Mouse (Mus musculus): ENCODE measurements at regions not wholly inside any gene's neighbourhood (a gene's known extent, or its start where the extent isn't known, plus 50 kb on each side); places are given as distances from the start of the nearest gene placed in this dataset.

DNA sequence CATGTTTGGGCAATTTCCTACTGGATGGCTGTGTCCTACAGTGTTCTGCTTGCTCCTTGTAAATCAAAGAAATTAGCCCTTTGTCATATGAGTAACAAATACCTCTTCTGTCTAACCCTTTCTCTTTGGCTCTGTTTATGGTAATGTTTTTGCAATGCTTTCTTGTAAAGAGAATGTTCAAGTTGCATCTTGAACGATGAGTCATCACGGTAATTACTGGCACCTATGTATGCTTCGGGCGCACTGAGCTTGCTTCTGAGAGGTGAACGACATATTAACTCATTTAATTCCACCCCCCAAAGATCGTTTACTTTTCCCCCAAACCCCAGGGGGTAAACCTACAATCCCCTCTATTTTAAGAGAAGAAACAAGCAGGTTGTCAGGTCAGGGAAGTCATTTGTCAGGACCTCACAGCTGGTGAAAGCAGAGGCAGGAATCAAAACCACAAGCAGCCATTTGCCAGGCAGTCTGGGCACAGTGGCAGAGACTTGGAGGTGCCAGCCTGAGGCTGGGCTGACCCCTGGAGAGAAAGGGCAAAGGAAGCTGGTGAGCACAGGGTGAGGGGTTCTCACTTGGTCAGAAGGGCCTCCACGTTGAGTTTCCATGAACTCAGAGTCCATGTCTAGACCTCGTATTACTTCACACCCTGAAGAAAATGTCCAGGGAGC is 87.6 kb upstream of the Atp1a1 start:
- DNase-seq: no peak

DNA sequence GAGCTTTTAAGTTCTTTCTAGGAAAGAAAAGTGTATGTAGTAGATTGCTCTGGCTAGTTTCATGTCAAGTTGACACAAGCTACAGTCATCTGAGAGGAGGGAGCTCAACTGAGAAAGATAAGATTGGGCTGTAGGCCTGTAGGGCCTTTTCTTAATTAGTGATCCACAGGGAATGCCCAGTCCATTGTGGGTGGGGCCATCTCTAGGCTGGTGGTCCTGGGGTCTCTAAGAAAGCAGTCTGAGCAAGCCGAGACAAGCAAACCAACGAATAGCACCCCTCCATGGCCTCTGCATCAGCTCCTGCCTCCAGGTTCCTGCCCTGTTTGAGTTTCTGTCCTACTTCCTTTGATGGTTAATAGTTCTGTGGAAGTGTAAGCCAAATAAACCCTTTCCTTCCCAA is 86.3 kb upstream of the Atp1a1 start:
- no peak for DNase-seq

DNA sequence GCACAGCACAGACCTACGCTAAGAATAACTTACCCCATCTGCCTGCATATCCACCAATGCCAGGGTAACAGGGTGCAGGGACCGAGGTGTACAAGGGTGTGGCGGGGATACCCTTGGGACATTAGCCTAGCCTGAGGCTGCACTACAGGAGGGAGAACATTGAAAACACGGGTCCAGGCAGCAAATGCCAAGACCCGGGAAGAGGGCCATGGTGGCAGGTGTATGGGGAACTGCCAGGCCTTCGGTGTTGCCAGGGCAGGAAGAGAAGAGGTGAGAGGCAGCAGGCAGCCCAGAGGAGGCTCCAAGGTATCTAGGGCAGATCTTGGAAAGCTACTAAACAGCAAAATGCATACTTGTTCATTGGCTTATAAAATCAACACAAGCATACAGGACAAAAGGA is 85.7 kb upstream of the Atp1a1 start:
- no peak for DNase-seq

DNA sequence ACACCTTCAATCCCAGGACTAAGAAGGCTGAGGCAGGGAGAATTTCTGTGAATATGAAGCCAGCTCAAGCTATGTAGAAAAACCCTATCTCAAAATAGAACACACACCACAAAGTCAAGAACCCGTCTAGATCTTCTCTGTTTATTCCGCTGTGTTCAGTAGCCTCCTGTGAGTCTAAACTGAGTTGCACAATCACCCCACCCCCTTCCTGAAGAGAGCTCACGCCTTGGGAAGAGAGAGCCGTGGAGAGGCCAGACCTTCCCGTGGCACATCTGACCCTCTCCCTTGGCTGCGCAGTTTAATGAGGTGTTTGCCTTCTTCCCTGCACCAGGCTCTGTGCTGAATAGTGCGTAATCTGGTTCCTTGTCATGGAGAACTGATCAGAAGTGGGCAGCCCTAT is 80.7 kb upstream of the Atp1a1 start:
- no peak for DNase-seq

DNA sequence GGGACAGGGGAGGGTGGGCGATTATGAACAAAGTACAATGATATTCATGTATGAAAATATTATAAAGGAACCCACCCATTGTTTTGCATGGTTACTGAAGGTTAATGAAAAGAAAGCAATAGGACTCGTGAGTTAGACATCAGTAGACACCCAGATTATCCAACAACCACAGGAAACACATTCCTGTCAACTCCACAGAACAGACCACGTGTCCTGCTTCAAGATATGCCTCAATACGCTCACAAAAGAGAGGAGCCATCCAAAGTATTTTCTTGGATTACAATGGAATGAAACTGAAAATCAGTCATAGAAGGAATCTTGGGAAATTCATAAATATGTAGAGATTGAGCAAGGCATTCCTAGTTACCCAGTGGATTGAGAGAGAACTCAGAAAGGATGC is 68.5 kb upstream of the Atp1a1 start:
- no peak for DNase-seq

DNA sequence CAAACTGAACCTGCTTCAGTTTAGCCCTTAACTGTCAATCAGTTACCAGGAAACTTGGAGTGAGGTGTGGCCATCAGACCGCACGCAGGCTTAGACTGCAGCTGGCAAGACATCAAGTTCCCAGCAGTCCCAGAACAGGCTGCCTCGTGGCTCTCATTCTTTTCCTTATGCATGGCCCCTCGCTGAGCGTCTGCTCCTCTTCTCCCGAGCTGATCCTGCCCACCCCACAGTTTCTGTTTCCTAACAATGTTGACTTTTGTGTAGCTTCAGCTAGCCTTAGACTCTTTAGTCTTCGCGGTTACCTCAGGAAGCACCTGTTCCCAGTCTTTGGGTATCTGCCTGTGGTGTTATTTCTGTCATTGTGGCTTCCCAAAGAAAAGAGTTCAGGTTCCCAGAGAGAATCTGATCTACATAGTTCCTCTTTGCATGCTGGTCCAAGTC is 66.1 kb upstream of the Atp1a1 start:
- DNase-seq: peak; percentile 87

DNA sequence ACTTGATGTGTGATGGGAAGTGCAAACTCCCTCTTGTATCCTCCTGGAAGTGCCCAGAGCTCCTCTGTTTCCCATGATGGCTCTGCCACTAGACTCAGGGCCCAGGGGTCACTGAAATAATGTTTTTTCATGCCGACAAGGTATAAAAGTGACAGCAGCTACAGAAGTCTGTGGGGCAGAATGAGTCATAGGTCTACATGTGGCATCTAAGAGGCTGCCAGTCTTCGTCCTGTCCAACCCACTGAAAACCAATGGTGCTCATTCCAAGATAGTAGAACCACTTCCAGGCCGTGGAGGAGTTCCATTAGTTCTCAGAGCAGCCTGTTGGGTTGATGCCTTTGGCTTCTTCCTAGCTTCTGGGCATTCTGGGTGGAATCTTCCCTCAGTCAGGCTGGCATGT is 65.3 kb upstream of the Atp1a1 start:
- DNase-seq: no peak

DNA sequence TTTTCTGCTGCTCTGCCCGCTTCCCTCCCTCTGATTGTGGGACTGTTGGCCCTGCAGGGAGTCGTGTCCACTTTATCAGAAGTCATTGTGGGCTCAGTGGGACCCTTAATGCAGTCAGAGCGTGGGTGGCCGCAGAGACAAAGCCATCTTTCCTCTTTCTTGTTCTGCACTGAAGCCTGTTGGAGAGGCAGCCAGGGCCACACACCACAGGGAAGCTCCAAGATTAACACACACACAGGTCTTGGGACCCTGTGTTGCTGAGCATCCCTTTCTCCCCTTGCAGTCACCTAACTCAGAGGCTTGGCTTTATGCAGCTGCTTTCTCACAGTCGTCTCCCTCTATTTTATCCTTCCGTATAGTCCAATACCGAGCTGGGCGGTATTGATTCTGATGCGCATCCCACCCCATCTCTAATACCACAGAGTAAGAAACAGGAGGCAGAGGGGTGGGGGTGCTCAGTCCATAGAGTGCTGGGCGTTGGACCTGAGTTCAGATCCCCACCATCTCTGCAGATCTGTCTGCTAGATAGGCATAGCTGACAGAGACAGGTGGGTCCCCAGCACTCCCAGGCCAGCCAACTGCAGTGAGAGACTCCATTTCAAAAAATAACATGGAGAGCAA is 63.4 kb upstream of the Atp1a1 start:
- DNase-seq: no peak

DNA sequence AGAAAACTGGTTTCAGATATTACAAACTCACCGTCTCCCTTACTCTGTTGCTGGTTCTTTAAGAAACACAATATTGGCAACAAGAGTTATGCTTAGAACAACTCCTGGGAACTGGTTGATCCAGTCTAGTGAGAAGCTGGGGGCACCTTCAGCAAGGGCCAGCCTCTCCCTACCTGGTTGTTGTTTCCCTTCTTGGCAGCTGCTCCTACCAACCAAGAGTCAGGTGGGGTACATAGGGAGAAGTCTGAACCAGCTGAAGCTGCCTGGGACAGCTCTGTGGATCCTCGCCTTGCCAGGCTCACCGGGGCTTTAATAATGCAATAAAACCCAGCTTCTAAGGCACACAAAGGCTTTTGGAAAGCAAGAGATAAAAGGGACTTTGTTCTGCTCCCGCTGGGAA is 62.7 kb upstream of the Atp1a1 start:
- peak; percentile 85 for DNase-seq

DNA sequence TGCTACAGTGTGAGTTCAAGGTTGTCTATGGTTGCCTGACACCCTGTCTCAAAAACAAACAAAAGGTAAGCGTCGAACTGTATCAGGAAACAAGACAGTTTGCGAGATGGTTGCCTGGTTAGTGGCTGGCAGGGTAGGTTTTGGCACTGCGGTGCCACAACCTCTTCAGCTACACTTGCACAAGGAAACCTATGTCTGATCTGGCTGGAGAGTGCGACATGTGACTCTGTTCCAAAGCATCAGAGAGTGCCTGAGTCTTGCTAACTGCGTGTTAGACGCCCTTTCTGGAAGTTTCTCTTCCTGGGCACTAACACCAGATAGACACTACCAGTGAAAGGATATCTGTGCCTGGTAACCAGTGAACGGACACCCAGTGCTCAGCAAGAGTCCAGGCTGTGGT is 62.1 kb upstream of the Atp1a1 start:
- DNase-seq: no peak

DNA sequence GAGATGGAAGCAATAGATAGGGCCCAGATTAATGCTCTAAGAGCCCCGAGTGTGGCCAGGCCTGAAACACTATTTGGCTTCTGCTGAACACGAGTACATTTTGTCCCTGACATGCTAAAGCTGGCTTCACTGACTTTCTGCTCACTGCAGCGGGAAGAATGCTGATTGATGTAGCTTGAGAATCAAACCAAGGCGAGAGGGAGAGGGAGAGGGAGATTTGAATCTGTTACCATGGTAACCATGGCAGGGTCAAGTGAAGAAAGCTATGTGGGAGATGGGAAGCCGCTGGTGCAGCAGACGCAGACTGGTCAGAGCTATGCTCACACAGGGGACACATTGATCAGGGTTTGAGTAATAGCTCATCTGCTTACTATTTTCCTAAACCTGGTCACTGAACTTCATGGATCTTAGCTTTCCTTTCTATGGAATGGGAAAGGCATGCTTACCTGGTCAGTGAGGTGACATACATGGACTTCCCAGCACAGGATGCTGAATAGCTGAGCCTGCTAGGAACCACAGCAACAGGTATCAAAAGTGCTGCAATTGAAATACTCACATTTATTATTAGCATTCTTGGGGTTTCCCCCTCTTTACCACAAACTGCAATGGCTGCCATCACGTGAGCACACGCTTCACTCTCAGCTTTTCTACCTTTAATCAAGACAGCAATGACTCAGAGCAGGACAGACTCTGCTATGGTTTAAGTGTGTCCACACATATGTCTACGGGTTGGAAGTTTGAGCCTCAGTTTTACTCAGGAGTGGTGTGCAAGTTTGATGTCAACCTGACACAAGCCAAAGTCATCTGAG is 56.9 kb upstream of the Atp1a1 start:
- DNase-seq: no peak

DNA sequence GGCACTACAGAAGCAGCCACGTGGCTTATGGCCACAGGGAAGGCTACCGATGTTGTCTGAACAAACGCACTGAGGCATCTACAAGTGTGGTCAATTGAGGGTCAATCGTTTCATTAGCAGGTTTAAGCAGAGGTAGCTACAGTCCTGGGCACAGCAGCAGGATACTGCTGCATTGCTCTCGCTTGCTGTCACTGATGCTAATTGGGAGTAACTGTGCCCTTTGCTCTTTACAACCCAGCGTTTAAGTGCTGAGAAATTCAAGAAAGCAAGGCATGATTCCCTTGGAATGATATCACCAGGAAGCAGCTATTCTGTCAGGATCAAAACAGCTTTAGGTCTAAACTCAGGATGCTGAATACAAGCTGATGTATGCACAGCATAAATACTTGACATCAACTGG is 56.2 kb upstream of the Atp1a1 start:
- no peak for DNase-seq

DNA sequence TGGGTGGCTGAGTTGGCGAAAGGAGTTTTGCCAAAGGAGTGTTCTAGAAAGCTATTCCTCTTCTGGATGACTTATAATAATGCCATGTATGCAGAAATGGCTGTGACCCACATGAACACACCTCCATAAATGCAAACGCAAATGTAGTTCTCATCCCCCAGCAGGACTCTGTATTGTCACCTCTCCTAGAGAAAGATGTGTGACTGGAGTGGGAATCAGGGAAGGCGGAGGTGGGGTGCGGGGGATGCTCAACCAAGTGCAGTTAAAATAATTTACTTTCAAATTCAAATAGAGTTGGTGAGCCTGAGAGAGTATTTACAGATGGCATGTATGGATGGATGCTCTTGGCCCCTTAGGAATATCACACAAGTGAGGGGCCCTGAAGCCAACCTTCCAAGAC is 55.7 kb upstream of the Atp1a1 start:
- DNase-seq: no peak

DNA sequence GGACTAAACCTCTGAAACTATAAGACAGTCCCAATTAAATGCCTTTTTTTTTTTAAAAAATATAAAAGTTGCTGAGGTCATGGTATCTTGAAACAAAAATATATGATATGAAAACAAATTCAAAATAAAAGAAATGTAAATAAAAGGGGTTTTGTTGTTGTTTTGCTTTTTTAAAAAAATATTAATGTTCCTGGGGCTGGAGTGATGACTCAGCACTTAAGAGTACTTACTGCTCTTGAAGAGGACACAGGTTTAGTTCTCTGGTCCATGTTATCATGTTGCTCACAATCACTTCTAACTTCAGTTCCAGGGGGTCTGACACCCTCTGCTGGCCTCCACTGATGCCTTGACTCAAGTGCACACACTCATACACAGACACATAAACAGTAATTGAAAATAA is 53.5 kb upstream of the Atp1a1 start:
- no peak for DNase-seq

DNA sequence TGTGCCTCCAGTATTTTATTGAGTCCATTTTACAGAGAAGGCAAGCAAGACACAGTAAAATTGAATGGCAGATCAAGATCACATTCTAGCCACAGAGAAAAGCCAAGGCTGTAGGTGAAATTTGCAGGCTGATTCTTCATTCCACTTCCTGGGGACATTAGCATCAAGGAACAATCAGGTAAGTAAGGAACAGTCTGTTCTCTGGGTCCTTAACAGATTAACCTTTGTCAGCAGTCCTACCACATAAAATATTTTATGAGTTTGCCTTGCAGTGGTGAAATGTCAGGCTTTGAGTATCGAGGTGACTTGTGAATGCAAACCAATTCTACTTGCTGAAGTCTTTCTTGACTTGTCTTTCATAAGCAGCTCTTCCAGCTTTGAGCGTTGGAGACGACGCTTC is 50.2 kb upstream of the Atp1a1 start:
- no peak for DNase-seq
